Mouse (Mus musculus): ENCODE data around the gene Rbm17. TPM values are rescaled to one million over a fixed set of nuclear protein-coding genes. Genes with fewer than 3 reads are reported as not detected.
A peak's percentile ranks its signal among the peaks of the same experiment; 100 is the strongest.

Gene Rbm17
- polyA plus RNA-seq, 1 experiment = 258 TPM

DNA sequence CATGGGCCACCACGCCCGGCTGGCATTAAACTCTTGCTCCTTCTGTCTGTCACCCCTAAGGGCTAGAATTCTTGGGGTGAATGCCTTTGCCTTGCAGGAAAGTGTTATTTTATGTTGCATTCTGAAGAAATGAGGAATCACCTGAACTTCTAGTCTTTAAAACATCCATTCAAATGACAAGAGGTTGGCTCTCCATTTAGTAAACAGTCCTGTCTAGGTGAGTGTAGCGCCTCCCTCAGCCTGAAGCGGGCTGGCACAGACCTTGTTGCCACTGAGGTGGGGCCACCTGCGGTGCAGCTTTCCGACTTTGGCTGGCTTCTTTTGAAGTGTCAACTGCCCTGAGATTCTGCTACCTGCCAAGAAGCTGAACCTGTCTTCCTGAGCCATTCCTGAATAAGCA is 48.6 kb downstream of the Rbm17 start:
- no peak overlapping the region for H3K4me3 ChIP-seq (ENCODE audit: low read depth, low read length)
- peaks cover 6% of the 10 kb centered on the region; the same call in 1 of the 2 replicates for H3K27me3 ChIP-seq (ENCODE audit: control insufficient read depth, insufficient read depth, low read length, poor library complexity, severe bottlenecking)
- TF ChIP-seq POLR2A (IDR thresholded peaks at IDR 0.05; ENCODE audit: insufficient read depth, low read length) (no peak), EP300 (IDR thresholded peaks at IDR 0.05; ENCODE audit: insufficient read depth, low read depth, low read length) (no peak), CTCF (IDR thresholded peaks at IDR 0.05; ENCODE audit: low read depth, low read length) (no peak)

GRCm38 (mm10) chr2:11553471-11554400 is 50.2 kb downstream of the Rbm17 start, which contains the start of gene Pfkfb3:
TSS of gene Pfkfb3 (minus strand) at chr2:11554077.
- no peak within 1 kb of the TSS for H3K27ac ChIP-seq (ENCODE audit: insufficient read depth, low read length)

More for the DNA sequence above, 48.6 kb downstream of the Rbm17 start:
- H3K9ac ChIP-seq (ENCODE audit: low read depth, poor library complexity, severe bottlenecking) = no peak overlapping the region
- peaks cover 2% of the 10 kb centered on the region for H3K4me1 ChIP-seq (ENCODE audit: control insufficient read depth, insufficient read depth, low read length)
- no peaks in the 10 kb centered on the region for H3K9me3 ChIP-seq (replicated peaks; ENCODE audit: control insufficient read depth, insufficient read depth, low read length, poor library complexity, severe bottlenecking)
- H3K27ac ChIP-seq (ENCODE audit: insufficient read depth, low read length) = no peak overlapping the region
- H3K36me3 ChIP-seq (ENCODE audit: control insufficient read depth, insufficient read depth, low read length, poor library complexity, severe bottlenecking) = no peaks in the 10 kb centered on the region

DNA sequence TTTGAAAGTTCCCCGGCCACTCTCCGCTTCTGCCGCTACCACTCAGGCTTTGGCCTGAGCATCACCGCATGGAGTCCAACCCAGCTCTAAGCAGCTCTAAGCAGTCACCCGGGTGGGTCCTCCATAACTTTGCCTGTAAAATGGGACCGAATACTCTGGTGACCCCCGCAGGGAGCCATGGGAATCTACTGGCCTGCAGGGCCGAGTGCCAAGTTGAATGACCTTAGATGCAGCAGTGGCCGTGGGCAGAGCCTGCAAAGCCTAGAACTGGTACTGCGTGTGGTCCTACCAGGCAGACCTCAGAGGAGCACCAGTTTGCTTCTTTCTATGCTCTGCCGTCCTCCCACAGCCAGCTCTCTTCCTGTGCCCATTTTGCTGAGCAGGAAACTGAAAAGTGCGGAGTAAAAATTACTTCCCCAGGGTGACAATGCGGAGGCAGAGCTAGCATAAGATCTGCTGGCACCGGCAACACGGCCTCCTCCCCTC is 50.9 kb downstream of the Rbm17 start:
- no peak for TF ChIP-seq EP300 (IDR thresholded peaks at IDR 0.05; ENCODE audit: insufficient read depth, low read depth, low read length)
- TF ChIP-seq POLR2A (IDR thresholded peaks at IDR 0.05; ENCODE audit: insufficient read depth, low read length) = no peak
- TF ChIP-seq CTCF (IDR thresholded peaks at IDR 0.05; ENCODE audit: low read depth, low read length) = no peak
- Histone ChIP-seq H3K9ac (ENCODE audit: low read depth, poor library complexity, severe bottlenecking) (peak overlapping the region; percentile 53; the same call in 1 of the 2 replicates), H3K36me3 (ENCODE audit: control insufficient read depth, insufficient read depth, low read length, poor library complexity, severe bottlenecking) (no peaks in the 10 kb centered on the region), H3K27ac (ENCODE audit: insufficient read depth, low read length) (no peak overlapping the region), H3K27me3 (ENCODE audit: control insufficient read depth, insufficient read depth, low read length, poor library complexity, severe bottlenecking) (peaks cover 6% of the 10 kb centered on the region; the same call in 1 of the 2 replicates), H3K9me3 (replicated peaks; ENCODE audit: control insufficient read depth, insufficient read depth, low read length, poor library complexity, severe bottlenecking) (no peaks in the 10 kb centered on the region), H3K4me1 (ENCODE audit: control insufficient read depth, insufficient read depth, low read length) (peaks cover 2% of the 10 kb centered on the region), H3K4me3 (ENCODE audit: low read depth, low read length) (peak overlapping the region; percentile 78)

More at GRCm38 (mm10) chr2:11553471-11554400, 50.2 kb downstream of the Rbm17 start, which contains the start of gene Pfkfb3:
- no peaks in the 10 kb centered on the region for H3K36me3 ChIP-seq (ENCODE audit: control insufficient read depth, insufficient read depth, low read length, poor library complexity, severe bottlenecking)
- H3K9ac ChIP-seq (ENCODE audit: low read depth, poor library complexity, severe bottlenecking) = peak within 1 kb of the TSS; percentile 53
- H3K27me3 ChIP-seq (ENCODE audit: control insufficient read depth, insufficient read depth, low read length, poor library complexity, severe bottlenecking) = peaks cover 6% of the 10 kb centered on the region; the same call in 1 of the 2 replicates
- H3K4me3 ChIP-seq (ENCODE audit: low read depth, low read length) = peak within 1 kb of the TSS; percentile 78
- peaks cover 2% of the 10 kb centered on the region for H3K4me1 ChIP-seq (ENCODE audit: control insufficient read depth, insufficient read depth, low read length)
- no peaks in the 10 kb centered on the region for H3K9me3 ChIP-seq (replicated peaks; ENCODE audit: control insufficient read depth, insufficient read depth, low read length, poor library complexity, severe bottlenecking)
- TF ChIP-seq CTCF (IDR thresholded peaks at IDR 0.05; ENCODE audit: low read depth, low read length) (no peak), POLR2A (IDR thresholded peaks at IDR 0.05; ENCODE audit: insufficient read depth, low read length) (no peak), EP300 (IDR thresholded peaks at IDR 0.05; ENCODE audit: insufficient read depth, low read depth, low read length) (no peak)

- Histone ChIP-seq H3K9ac (ENCODE audit: low read depth, poor library complexity, severe bottlenecking) (no peak overlapping the region), H3K27ac (ENCODE audit: insufficient read depth, low read length) (no peak overlapping the region), H3K4me3 (ENCODE audit: low read depth, low read length) (0 out of 2 replicates have a peak overlapping the region, but pooled peaks have one; percentile 4), H3K9me3 (replicated peaks; ENCODE audit: control insufficient read depth, insufficient read depth, low read length, poor library complexity, severe bottlenecking) (no peaks in the 10 kb centered on the region), H3K36me3 (ENCODE audit: control insufficient read depth, insufficient read depth, low read length, poor library complexity, severe bottlenecking) (no peaks in the 10 kb centered on the region), H3K27me3 (ENCODE audit: control insufficient read depth, insufficient read depth, low read length, poor library complexity, severe bottlenecking) (peaks cover 6% of the 10 kb centered on the region; the same call in 1 of the 2 replicates), H3K4me1 (ENCODE audit: control insufficient read depth, insufficient read depth, low read length) (peaks cover 2% of the 10 kb centered on the region)
- TF ChIP-seq EP300 (IDR thresholded peaks at IDR 0.05; ENCODE audit: insufficient read depth, low read depth, low read length) (no peak), CTCF (IDR thresholded peaks at IDR 0.05; ENCODE audit: low read depth, low read length) (no peak), POLR2A (IDR thresholded peaks at IDR 0.05; ENCODE audit: insufficient read depth, low read length) (no peak)
These were observed 51.6 kb downstream of the Rbm17 start for GRCm38 (mm10) chr2:11552297-11552821.

DNA sequence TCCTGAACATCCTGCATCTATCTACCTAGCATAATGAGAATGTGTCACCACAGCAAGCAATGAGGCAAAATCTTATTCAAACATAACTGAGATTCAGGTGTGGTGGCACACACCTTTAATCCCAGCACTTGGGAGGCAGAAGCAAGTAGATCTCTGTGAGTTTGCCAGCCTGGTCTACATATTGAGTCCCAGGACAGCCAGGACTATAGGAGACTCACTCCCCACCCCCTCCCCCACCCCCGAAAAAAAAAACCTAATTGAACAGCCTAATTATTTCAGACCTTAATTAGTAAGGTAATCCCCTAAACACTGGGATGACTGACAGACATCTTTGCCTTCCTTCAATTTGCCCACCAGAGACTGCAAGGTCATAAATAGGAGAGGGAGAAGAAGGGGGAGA is 52.2 kb downstream of the Rbm17 start:
- TF ChIP-seq EP300 (IDR thresholded peaks at IDR 0.05; ENCODE audit: insufficient read depth, low read depth, low read length) (no peak), POLR2A (IDR thresholded peaks at IDR 0.05; ENCODE audit: insufficient read depth, low read length) (no peak), CTCF (IDR thresholded peaks at IDR 0.05; ENCODE audit: low read depth, low read length) (no peak)

More for the DNA sequence above, 52.2 kb downstream of the Rbm17 start:
- Histone ChIP-seq H3K27ac (ENCODE audit: insufficient read depth, low read length) (no peak overlapping the region), H3K9ac (ENCODE audit: low read depth, poor library complexity, severe bottlenecking) (no peak overlapping the region), H3K27me3 (ENCODE audit: control insufficient read depth, insufficient read depth, low read length, poor library complexity, severe bottlenecking) (peaks cover 6% of the 10 kb centered on the region; the same call in 1 of the 2 replicates), H3K4me3 (ENCODE audit: low read depth, low read length) (no peak overlapping the region), H3K4me1 (ENCODE audit: control insufficient read depth, insufficient read depth, low read length) (peaks cover 2% of the 10 kb centered on the region), H3K36me3 (ENCODE audit: control insufficient read depth, insufficient read depth, low read length, poor library complexity, severe bottlenecking) (no peaks in the 10 kb centered on the region), H3K9me3 (replicated peaks; ENCODE audit: control insufficient read depth, insufficient read depth, low read length, poor library complexity, severe bottlenecking) (no peaks in the 10 kb centered on the region)
